Mouse (Mus musculus): ENCODE measurements around the gene Coq4. TPM values are rescaled to one million over a fixed set of nuclear protein-coding genes. Genes with fewer than 3 reads are reported as not detected.

Gene Coq4
- polyA plus RNA-seq, 1 experiment from 2014 or later: 29.6 TPM

- Histone ChIP-seq H3K4me2 (no peak overlapping the region), H3K27ac (no peak overlapping the region), H3K36me3 (replicated peaks) (peaks cover 13% of the 10 kb centered on the region), H3K9me3 (no peaks in the 10 kb centered on the region), H3K4me3 (replicated peaks) (no peak overlapping the region), H3K4me1 (peaks cover 71% of the 10 kb centered on the region), H3K9ac (no peak overlapping the region), H3K27me3 (peaks cover 74% of the 10 kb centered on the region)
- peak; percentile 54 for ATAC-seq (ENCODE audit: low FRiP score)
- 36% methylated on average over 4 of the region's 4 CpGs for WGBS
Observed at GRCm38 (mm10) chr2:29839460-29839859, 52.2 kb downstream of the Coq4 start.

DNA sequence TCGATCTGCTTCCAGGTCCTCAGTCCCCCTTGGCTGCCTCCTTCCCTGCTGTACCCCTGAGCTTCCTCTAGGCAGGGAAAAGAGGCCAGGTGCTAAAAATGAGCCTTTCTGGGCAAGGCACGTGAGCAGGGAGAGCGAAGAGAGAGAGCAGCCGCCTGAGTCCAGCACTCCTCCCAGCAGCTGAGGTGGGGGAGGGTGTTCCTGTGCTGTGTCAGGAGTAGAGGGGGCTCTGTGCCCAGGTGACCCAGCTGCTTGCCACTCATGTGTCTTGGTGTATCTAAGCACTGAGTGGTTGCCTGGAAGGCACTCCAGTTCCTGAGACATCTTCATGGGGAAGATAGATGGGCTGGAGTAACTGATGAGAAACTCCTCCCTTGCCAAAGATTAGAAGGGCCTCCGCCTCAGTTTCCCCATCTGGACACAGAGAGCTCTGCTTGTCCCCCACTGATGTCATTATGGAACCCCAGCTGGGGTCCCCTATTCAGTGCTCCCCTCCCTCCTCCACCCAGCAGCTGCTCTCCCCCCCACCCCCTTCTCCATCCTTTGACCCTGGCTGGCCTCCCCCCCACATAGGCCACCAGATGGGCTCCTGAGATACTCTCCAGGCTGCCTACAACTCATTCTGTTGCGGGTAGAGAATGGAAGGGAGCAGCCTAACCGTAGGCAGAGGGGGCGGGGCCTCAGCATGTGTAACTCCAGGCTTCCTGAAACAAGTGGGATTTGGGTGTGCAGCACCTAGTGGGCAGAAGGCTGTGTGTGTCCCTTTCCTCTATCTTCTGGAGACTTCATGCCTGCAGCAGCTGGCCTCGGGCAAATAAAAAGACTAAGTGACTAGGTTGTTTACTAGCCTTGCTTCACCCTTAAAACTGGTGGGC lies 56.2 kb downstream of the Coq4 start:
- Histone ChIP-seq H3K9ac (no peak overlapping the region), H3K27me3 (peaks cover 93% of the 10 kb centered on the region), H3K4me2 (no peak overlapping the region), H3K36me3 (replicated peaks) (peaks cover 10% of the 10 kb centered on the region), H3K4me3 (replicated peaks) (no peak overlapping the region), H3K9me3 (no peaks in the 10 kb centered on the region), H3K4me1 (peaks cover 73% of the 10 kb centered on the region), H3K27ac (no peak overlapping the region)
- no peak for ATAC-seq (ENCODE audit: low FRiP score)
- 59% methylated on average over 9 of the region's 9 CpGs for WGBS

- Histone ChIP-seq H3K4me3 (replicated peaks) (no peak overlapping the region), H3K9ac (no peak overlapping the region), H3K36me3 (replicated peaks) (peaks cover 10% of the 10 kb centered on the region), H3K27me3 (peaks cover 93% of the 10 kb centered on the region), H3K9me3 (no peaks in the 10 kb centered on the region), H3K27ac (no peak overlapping the region), H3K4me2 (no peak overlapping the region), H3K4me1 (peaks cover 66% of the 10 kb centered on the region)
- no peak for ATAC-seq (ENCODE audit: low FRiP score)
- WGBS: 71% methylated on average over 2 of the region's 2 CpGs
Observed at GRCm38 (mm10) chr2:29844115-29844514, 56.8 kb downstream of the Coq4 start.

DNA sequence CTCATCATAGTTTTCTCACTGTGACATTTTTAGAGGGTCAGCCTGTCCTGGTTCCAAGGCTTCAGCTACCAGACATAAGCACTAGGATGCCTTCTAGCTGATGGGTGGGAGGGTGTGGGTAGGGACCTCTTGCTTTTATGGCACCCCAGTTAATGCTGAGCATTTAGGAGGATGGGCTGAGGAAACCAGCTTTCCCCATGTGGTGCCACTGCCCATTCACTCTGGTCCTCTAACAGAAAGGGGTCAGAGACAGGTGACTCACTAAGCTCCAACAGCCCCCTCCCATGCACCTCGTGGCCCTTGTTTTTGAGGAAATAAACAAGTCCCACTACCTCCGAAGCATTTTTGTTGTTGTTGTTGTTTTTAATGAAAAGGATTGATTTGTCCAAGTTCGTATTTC lies 57.4 kb downstream of the Coq4 start:
- Histone ChIP-seq H3K27me3 (peaks cover 95% of the 10 kb centered on the region), H3K4me1 (peaks cover 63% of the 10 kb centered on the region), H3K4me2 (peak overlapping the region; percentile 83), H3K9me3 (no peaks in the 10 kb centered on the region), H3K9ac (peak overlapping the region; percentile 68; the same call in 1 of the 2 replicates), H3K4me3 (replicated peaks) (peak overlapping the region; percentile 51; the same call in 1 of the 2 replicates), H3K27ac (no peak overlapping the region), H3K36me3 (replicated peaks) (peaks cover 10% of the 10 kb centered on the region)
- 19% methylated on average over 3 of the region's 3 CpGs for WGBS
- ATAC-seq (ENCODE audit: low FRiP score): no peak

DNA sequence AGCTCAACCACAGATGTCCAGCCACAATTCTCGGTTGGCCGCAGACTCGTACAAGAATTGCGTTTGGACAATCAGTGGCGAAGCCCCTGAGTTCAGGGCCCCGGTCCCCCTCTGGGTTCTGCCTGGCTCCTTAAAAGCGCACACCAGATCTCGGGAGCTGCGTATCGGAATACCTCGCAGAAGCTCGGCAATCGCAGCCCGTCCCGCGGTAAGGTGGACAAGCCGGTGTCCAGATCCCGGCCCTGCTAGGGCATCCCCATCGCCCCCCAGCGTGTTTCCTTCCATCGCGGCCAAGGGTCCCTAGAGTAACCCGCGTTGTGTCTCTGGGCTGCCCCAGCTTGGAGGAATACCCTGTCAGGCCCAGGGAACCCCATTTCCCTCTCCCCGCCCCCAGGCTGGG lies 58.3 kb downstream of the Coq4 start:
- peak overlapping the region; percentile 51 for H3K4me3 ChIP-seq (replicated peaks)
- ATAC-seq (ENCODE audit: low FRiP score): 0 out of 2 replicates have a peak, but pooled peaks have one; percentile 7
- H3K27me3 ChIP-seq: peaks cover 97% of the 10 kb centered on the region
- peaks cover 10% of the 10 kb centered on the region for H3K36me3 ChIP-seq (replicated peaks)
- WGBS: 2% methylated on average over 25 of the region's 25 CpGs
- H3K4me2 ChIP-seq: peak overlapping the region; percentile 83
- H3K9ac ChIP-seq: peak overlapping the region; percentile 68
- H3K4me1 ChIP-seq: peaks cover 59% of the 10 kb centered on the region
- H3K27ac ChIP-seq: 0 out of 2 replicates have a peak overlapping the region, but pooled peaks have one; percentile 25
- H3K9me3 ChIP-seq: no peaks in the 10 kb centered on the region

- WGBS: 2% methylated on average over 47 of the region's 47 CpGs
- Histone ChIP-seq H3K27me3 (peaks cover 97% of the 10 kb centered on the region), H3K4me1 (peaks cover 53% of the 10 kb centered on the region)
Observed at GRCm38 (mm10) chr2:29846061-29846853, 59.0 kb downstream of the Coq4 start.

GRCm38 (mm10) chr2:29846911-29847310 lies 59.6 kb downstream of the Coq4 start:
- peak overlapping the region; percentile 83; the same call in 1 of the 2 replicates for H3K4me2 ChIP-seq
- no peak for ATAC-seq (ENCODE audit: low FRiP score)
- peaks cover 53% of the 10 kb centered on the region for H3K4me1 ChIP-seq
- no peak overlapping the region for H3K9ac ChIP-seq
- WGBS: 35% methylated on average over 3 of the region's 3 CpGs
- H3K9me3 ChIP-seq: no peaks in the 10 kb centered on the region
- no peak overlapping the region for H3K27ac ChIP-seq
- H3K36me3 ChIP-seq (replicated peaks): peaks cover 9% of the 10 kb centered on the region
- H3K27me3 ChIP-seq: peaks cover 100% of the 10 kb centered on the region
- no peak overlapping the region for H3K4me3 ChIP-seq (replicated peaks)

More at GRCm38 (mm10) chr2:29846061-29846853, 59.0 kb downstream of the Coq4 start:
- H3K4me3 ChIP-seq (replicated peaks): peak overlapping the region; percentile 51
- 0 out of 2 replicates have a peak overlapping the region, but pooled peaks have one; percentile 25 for H3K27ac ChIP-seq
- H3K9ac ChIP-seq: peak overlapping the region; percentile 68
- peak overlapping the region; percentile 83 for H3K4me2 ChIP-seq
- peaks cover 10% of the 10 kb centered on the region for H3K36me3 ChIP-seq (replicated peaks)
- peak; percentile 71 for ATAC-seq (ENCODE audit: low FRiP score)
- H3K9me3 ChIP-seq: no peaks in the 10 kb centered on the region

Small RNA genes within 50 kb of the gene (microRNA-seq; reads per million reads assigned to microRNA genes)
- not detected for gene Mir219a-2
- gene Mir219b: not detected

Other genes with a start within 250 kb of the Coq4 start
- gene Rapgef1, start 167.8 kb upstream of the Coq4 start, polyA plus RNA-seq (2016; fragmentation: Nextera tagmentation; extraction: Ambion mirVana): 22.3 and 24.0 TPM in 2 replicates
- not detected in 2 replicates for gene Gm13420, start 35.8 kb upstream of the Coq4 start, polyA plus RNA-seq (2016; fragmentation: Nextera tagmentation; extraction: Ambion mirVana)
- gene Gm13547, start 28.2 kb upstream of the Coq4 start, polyA plus RNA-seq (2016; fragmentation: Nextera tagmentation; extraction: Ambion mirVana): 0.35 TPM in 1 of 2 replicates, not detected in the other
- 40.0 and 42.5 TPM in 2 replicates for gene Trub2, start 1.0 kb downstream of the Coq4 start, polyA plus RNA-seq (2016; fragmentation: Nextera tagmentation; extraction: Ambion mirVana)
- 16.5 and 19.4 TPM in 2 replicates for gene Slc27a4, start 15.1 kb downstream of the Coq4 start, polyA plus RNA-seq (2016; fragmentation: Nextera tagmentation; extraction: Ambion mirVana)
- gene Urm1, start 32.6 kb downstream of the Coq4 start, polyA plus RNA-seq (2016; fragmentation: Nextera tagmentation; extraction: Ambion mirVana): 13.6 and 14.9 TPM in 2 replicates
- gene Cercam, start 81.7 kb downstream of the Coq4 start, polyA plus RNA-seq (2016; fragmentation: Nextera tagmentation; extraction: Ambion mirVana): 9.4 and 10.1 TPM in 2 replicates
- 118 and 133 TPM in 2 replicates for gene Odf2, start 101.7 kb downstream of the Coq4 start, polyA plus RNA-seq (2016; fragmentation: Nextera tagmentation; extraction: Ambion mirVana)
- 77.6 and 79.7 TPM in 2 replicates for gene Gle1, start 147.9 kb downstream of the Coq4 start, polyA plus RNA-seq (2016; fragmentation: Nextera tagmentation; extraction: Ambion mirVana)
- gene Sptan1, start 178.1 kb downstream of the Coq4 start, polyA plus RNA-seq (2016; fragmentation: Nextera tagmentation; extraction: Ambion mirVana): 160 and 173 TPM in 2 replicates